Mouse (Mus musculus): ENCODE results near the gene Cdkn1c. TPM values are rescaled to one million over a fixed set of nuclear protein-coding genes. Genes with fewer than 3 reads are reported as not detected.

Cdkn1c gene
- polyA plus RNA-seq, 1 experiment from 2014 or later = 36.4 TPM

DNA sequence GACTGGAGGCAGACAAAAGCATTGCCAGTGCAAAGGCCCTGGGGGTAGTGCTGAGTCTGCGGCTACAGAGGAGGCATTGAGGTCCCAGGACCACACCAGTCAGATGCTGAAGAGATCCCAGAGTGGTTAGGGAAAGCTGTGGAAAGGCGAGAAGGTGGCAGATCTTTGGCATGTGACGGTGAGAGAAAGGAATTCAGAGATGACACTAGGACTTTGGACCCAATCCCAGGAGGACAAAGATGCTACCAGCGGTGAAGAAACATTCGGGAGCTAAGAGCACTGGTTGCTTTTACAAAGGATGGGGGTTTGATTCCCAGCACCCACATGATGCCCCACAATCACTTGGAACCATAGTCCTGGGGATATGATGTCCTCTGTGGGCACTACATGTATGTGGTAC lies 16.9 kb upstream of the Cdkn1c start:
- DNase-seq (no peak), ATAC-seq (no peak)
- Histone ChIP-seq H3K4me3 (ENCODE audit: low read depth, low read length) (no peak overlapping the region), H3K9me3 (ENCODE audit: low read length) (no peaks in the 10 kb centered on the region), H3K27me3 (ENCODE audit: insufficient read depth, low read length) (no peaks in the 10 kb centered on the region), H3K27ac (ENCODE audit: low read depth) (no peak overlapping the region), H3K4me1 (ENCODE audit: insufficient read depth) (peaks cover 22% of the 10 kb centered on the region), H3K4me2 (ENCODE audit: low read depth, low read length) (no peak overlapping the region), H3K9ac (replicated peaks) (no peak overlapping the region), H3K36me3 (replicated peaks; ENCODE audit: insufficient read depth, low read length) (no peaks in the 10 kb centered on the region)
- 80% methylated on average over 5 of the region's 5 CpGs for WGBS (ENCODE audit: insufficient replicate concordance)
- TF ChIP-seq CTCF (IDR thresholded peaks at IDR 0.05; ENCODE audit: low read depth) (no peak), EP300 (IDR thresholded peaks at IDR 0.05; ENCODE audit: low read depth) (no peak)

GRCm38 (mm10) chr7:143476702-143477335 lies 16.0 kb upstream of the Cdkn1c start:
- Histone ChIP-seq H3K36me3 (replicated peaks; ENCODE audit: insufficient read depth, low read length) (no peaks in the 10 kb centered on the region), H3K9ac (replicated peaks) (no peak overlapping the region), H3K4me1 (ENCODE audit: insufficient read depth) (peaks cover 22% of the 10 kb centered on the region), H3K4me2 (ENCODE audit: low read depth, low read length) (no peak overlapping the region), H3K9me3 (ENCODE audit: low read length) (no peaks in the 10 kb centered on the region), H3K4me3 (ENCODE audit: low read depth, low read length) (no peak overlapping the region), H3K27me3 (ENCODE audit: insufficient read depth, low read length) (no peaks in the 10 kb centered on the region), H3K27ac (ENCODE audit: low read depth) (no peak overlapping the region)
- 86% methylated on average over 3 of the region's 3 CpGs for WGBS (ENCODE audit: insufficient replicate concordance)
- ATAC-seq (no peak), DNase-seq (no peak)
- TF ChIP-seq CTCF (IDR thresholded peaks at IDR 0.05; ENCODE audit: low read depth) = peak; percentile 34
- no peak for TF ChIP-seq EP300 (IDR thresholded peaks at IDR 0.05; ENCODE audit: low read depth)

DNA sequence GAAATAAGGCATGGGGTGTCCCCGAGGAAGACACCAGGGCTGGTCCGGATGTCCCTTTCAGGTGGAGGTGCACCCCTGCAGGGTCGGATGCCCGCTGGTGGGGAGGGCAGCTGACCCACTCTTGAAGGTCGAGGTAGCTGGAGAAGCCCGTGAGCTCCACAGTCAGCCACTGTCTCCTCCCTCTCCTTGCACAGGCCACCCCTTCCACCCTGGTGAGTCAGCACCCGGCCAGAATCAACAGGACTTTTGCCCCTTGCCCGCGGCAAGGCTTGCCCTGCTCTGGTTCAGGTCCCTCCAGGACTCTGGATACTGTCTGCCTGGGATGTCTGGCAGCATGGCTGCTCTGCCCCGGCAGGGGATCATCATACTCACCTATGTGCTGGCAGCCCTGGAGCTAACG lies 15.0 kb upstream of the Cdkn1c start:
- DNase-seq (peak; percentile 61), ATAC-seq (peak; percentile 79)
- H3K4me3 ChIP-seq (ENCODE audit: low read depth, low read length) = no peak overlapping the region
- H3K9me3 ChIP-seq (ENCODE audit: low read length) = no peaks in the 10 kb centered on the region
- H3K36me3 ChIP-seq (replicated peaks; ENCODE audit: insufficient read depth, low read length) = no peaks in the 10 kb centered on the region
- no peaks in the 10 kb centered on the region for H3K27me3 ChIP-seq (ENCODE audit: insufficient read depth, low read length)
- peaks cover 22% of the 10 kb centered on the region for H3K4me1 ChIP-seq (ENCODE audit: insufficient read depth)
- TF ChIP-seq CTCF (IDR thresholded peaks at IDR 0.05; ENCODE audit: low read depth) (no peak), EP300 (IDR thresholded peaks at IDR 0.05; ENCODE audit: low read depth) (no peak)
- peak overlapping the region; percentile 27 for H3K4me2 ChIP-seq (ENCODE audit: low read depth, low read length)
- peak overlapping the region; percentile 44; the same call in 1 of the 2 replicates for H3K27ac ChIP-seq (ENCODE audit: low read depth)
- 41% methylated on average over 11 of the region's 11 CpGs for WGBS (ENCODE audit: insufficient replicate concordance)
- H3K9ac ChIP-seq (replicated peaks) = no peak overlapping the region

DNA sequence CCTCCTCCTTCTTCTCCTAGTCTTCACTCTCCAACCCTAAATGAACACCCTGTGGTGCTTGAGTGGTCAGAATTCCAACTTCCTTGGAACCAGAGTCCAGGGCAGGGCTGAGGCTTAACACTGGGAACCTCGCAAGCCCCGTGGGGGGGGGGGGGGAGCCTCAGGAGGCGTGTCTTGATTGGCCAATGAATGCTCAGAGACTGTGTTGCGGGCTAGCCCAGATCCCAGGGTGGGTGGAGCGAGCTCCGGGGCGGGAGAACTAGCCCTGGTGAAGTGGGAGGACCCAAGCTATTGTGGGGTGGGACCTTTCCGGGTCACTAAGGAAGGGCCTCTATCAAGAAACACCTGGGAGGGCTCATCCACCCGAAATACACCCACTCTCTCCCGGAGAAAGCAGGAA lies 14.0 kb upstream of the Cdkn1c start:
- Histone ChIP-seq H3K9ac (replicated peaks) (no peak overlapping the region), H3K4me3 (ENCODE audit: low read depth, low read length) (no peak overlapping the region), H3K27ac (ENCODE audit: low read depth) (peak overlapping the region; percentile 67), H3K27me3 (ENCODE audit: insufficient read depth, low read length) (no peaks in the 10 kb centered on the region), H3K4me2 (ENCODE audit: low read depth, low read length) (peak overlapping the region; percentile 50), H3K9me3 (ENCODE audit: low read length) (no peaks in the 10 kb centered on the region), H3K4me1 (ENCODE audit: insufficient read depth) (peaks cover 22% of the 10 kb centered on the region), H3K36me3 (replicated peaks; ENCODE audit: insufficient read depth, low read length) (no peaks in the 10 kb centered on the region)
- TF ChIP-seq EP300 (IDR thresholded peaks at IDR 0.05; ENCODE audit: low read depth) (no peak), CTCF (IDR thresholded peaks at IDR 0.05; ENCODE audit: low read depth) (no peak)
- ATAC-seq (peak; percentile 48), DNase-seq (peak; percentile 61)
- 37% methylated on average over 10 of the region's 10 CpGs for WGBS (ENCODE audit: insufficient replicate concordance)

- Histone ChIP-seq H3K4me2 (ENCODE audit: low read depth, low read length) (peak within 1 kb of the TSS; percentile 50), H3K27ac (ENCODE audit: low read depth) (peak within 1 kb of the TSS; percentile 67), H3K9me3 (ENCODE audit: low read length) (no peaks in the 10 kb centered on the region), H3K4me1 (ENCODE audit: insufficient read depth) (peaks cover 22% of the 10 kb centered on the region), H3K36me3 (replicated peaks; ENCODE audit: insufficient read depth, low read length) (no peaks in the 10 kb centered on the region), H3K4me3 (ENCODE audit: low read depth, low read length) (peak within 1 kb of the TSS; percentile 8), H3K27me3 (ENCODE audit: insufficient read depth, low read length) (0 out of 2 replicates have a peak, but pooled peaks cover 2% of the 10 kb centered on the region), H3K9ac (replicated peaks) (no peak within 1 kb of the TSS)
- WGBS (ENCODE audit: insufficient replicate concordance) = 18% methylated on average over 4 of the region's 4 CpGs
- ATAC-seq = peak; percentile 62
- TF ChIP-seq CTCF (IDR thresholded peaks at IDR 0.05; ENCODE audit: low read depth) = no peak
- DNase-seq = peak; percentile 56
Observed at GRCm38 (mm10) chr7:143473347-143474101, 12.7 kb upstream of the Cdkn1c start, which contains the start of gene Slc22a18. Slc22a18 (plus strand) TSS chr7:143473736.

- TF ChIP-seq CTCF (IDR thresholded peaks at IDR 0.05; ENCODE audit: low read depth) = peak; percentile 90
- no peak for TF ChIP-seq EP300 (IDR thresholded peaks at IDR 0.05; ENCODE audit: low read depth)
- 0 out of 2 replicates have a peak, but pooled peaks cover 2% of the 10 kb centered on the region for H3K27me3 ChIP-seq (ENCODE audit: insufficient read depth, low read length)
- no peak overlapping the region for H3K4me2 ChIP-seq (ENCODE audit: low read depth, low read length)
- H3K9me3 ChIP-seq (ENCODE audit: low read length) = no peaks in the 10 kb centered on the region
- DNase-seq (peak; percentile 80), ATAC-seq (no peak)
- peaks cover 17% of the 10 kb centered on the region for H3K4me1 ChIP-seq (ENCODE audit: insufficient read depth)
- H3K9ac ChIP-seq (replicated peaks) = no peak overlapping the region
- H3K36me3 ChIP-seq (replicated peaks; ENCODE audit: insufficient read depth, low read length) = no peaks in the 10 kb centered on the region
- WGBS (ENCODE audit: insufficient replicate concordance) = 17% methylated on average over 8 of the region's 8 CpGs
- H3K4me3 ChIP-seq (ENCODE audit: low read depth, low read length) = no peak overlapping the region
- no peak overlapping the region for H3K27ac ChIP-seq (ENCODE audit: low read depth)
Observed at GRCm38 (mm10) chr7:143469946-143470345, 9.1 kb upstream of the Cdkn1c start.
